Mouse (Mus musculus) lung, postnatal 0 days (tissue): Measurements from ENCODE around the gene Mapre3. TPM values are rescaled to one million over a fixed set of nuclear protein-coding genes. Genes with fewer than 3 reads are reported as not detected.
A peak's percentile ranks its signal among the peaks of the same experiment; 100 is the strongest.

Experiments used
- ATAC-seq: fragments of 200-750 bp; cut with Nextera tagmentation; 2 replicates; pipeline ENCODE4 v1.8.0; 2017; ENCODE audit warnings: moderate library complexity
- DNase-seq: peaks from one replicate; pipeline ENCODE4 v3.0.0-alpha.2; 2016; ENCODE audit warnings: low spot score
- H3K27ac ChIP-seq: fragments of 300-500 bp; sonication (generic); 2 replicates; pipeline ENCODE4 v1.5.1; 2014; ENCODE audit warnings: antibody characterized with exemption, mild to moderate bottlenecking, low read length, mixed read lengths
- H3K27me3 ChIP-seq: fragments of 300-500 bp; sonication (generic); replicated peaks from 2 replicates; pipeline ENCODE4 v1.6.1; 2014; ENCODE audit warnings: low read length, mixed read lengths; ENCODE audit not compliant: insufficient read depth
- H3K36me3 ChIP-seq: fragments of 300-500 bp; sonication (generic); 2 replicates; pipeline ENCODE4 v1.6.1; 2014; ENCODE audit warnings: low read length, mixed read lengths; ENCODE audit not compliant: insufficient read depth
- H3K4me1 ChIP-seq: fragments of 300-500 bp; sonication (generic); 2 replicates; pipeline ENCODE4 v1.6.1; 2014; ENCODE audit warnings: antibody characterized with exemption, low read depth, low read length, mixed read lengths; ENCODE audit not compliant: insufficient read depth
- H3K4me2 ChIP-seq: fragments of 300-500 bp; sonication (generic); replicated peaks from 2 replicates; pipeline ENCODE4 v1.6.1; 2014; ENCODE audit warnings: low read depth, mild to moderate bottlenecking, low read length, moderate library complexity, mixed read lengths
- H3K4me3 ChIP-seq: fragments of 300-500 bp; sonication (generic); 2 replicates; pipeline ENCODE4 v1.5.1; 2014; ENCODE audit warnings: low read depth, low read length
- H3K9ac ChIP-seq: fragments of 300-500 bp; sonication (generic); replicated peaks from 2 replicates; pipeline ENCODE4 v1.6.1; 2014; ENCODE audit warnings: low read depth, mild to moderate bottlenecking
- H3K9me3 ChIP-seq: fragments of 300-500 bp; sonication (generic); 2 replicates; pipeline ENCODE4 v1.6.1; 2016; ENCODE audit warnings: low read length, mixed read lengths
- CTCF ChIP-seq: IDR thresholded peaks from 2 replicates; pipeline ENCODE4 v1.5.1; 2016; ENCODE audit warnings: antibody characterized with exemption, mild to moderate bottlenecking
- EP300 ChIP-seq: IDR thresholded peaks from 2 replicates; pipeline ENCODE4 v1.6.1; 2016; ENCODE audit warnings: antibody characterized with exemption, mild to moderate bottlenecking, control low read depth
- WGBS: fragments of 180-500 bp; shearing (Covaris S2); extraction: QIAGEN DNeasy Blood & Tissue Kit; methylation state at CpG from one replicate; pipeline ENCODE4 v1.1.7; 2014; 5-methylcytosine and 5-hydroxymethylcytosine counted together
- polyA plus RNA-seq: library from polyadenylated mRNA; unstranded; fragments of >200 nt; fragmentation: Nextera tagmentation; extraction: Ambion mirVana; gene quantifications from 2 replicates; pipeline ENCODE4 v1.2.1, GENCODE M21; 2015

Gene Mapre3
- polyA plus RNA-seq, 1 experiment from 2014 or later, result 23.2 TPM

DNA sequence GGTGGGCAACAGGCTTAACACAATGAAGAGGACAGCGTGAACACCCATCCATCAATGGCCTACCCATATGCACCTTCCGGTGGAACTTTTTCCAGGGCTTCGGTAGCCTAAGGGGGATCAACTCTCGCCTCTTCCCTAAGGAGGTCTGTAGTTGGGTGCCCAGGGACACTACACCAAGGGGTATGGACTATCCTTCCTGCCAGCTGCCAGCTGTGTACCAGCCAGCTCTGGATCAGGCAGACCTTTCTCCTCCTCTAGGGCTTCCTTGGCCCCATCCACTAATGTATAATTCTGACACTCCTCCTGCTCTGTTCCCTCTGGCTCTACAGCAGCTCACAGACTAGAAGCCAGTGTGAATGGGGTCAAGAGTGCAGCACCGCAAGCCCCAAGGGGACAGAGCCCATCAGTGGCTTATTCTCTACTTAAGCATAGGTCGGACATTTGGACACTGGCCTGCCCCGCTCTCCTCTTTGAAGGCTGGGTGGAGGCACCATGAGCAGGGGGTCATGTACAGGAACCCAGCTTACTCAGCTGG lies 99.7 kb downstream of the Mapre3 start:
- Histone ChIP-seq H3K27me3 (no peaks in the 10 kb centered on the region), H3K36me3 (peaks cover 8% of the 10 kb centered on the region; the same call in 1 of the 2 replicates), H3K9me3 (no peaks in the 10 kb centered on the region), H3K4me1 (peaks cover 12% of the 10 kb centered on the region; the same call in 1 of the 2 replicates), H3K4me3 (peak overlapping the region; percentile 43), H3K27ac (peak overlapping the region; percentile 82), H3K9ac (peak overlapping the region; percentile 29), H3K4me2 (peak overlapping the region; percentile 54)
- ATAC-seq (no peak), DNase-seq (no peak)
- WGBS, result 20% methylated on average over 7 of the region's 7 CpGs
- TF ChIP-seq EP300, result no peak
- no peak for TF ChIP-seq CTCF

DNA sequence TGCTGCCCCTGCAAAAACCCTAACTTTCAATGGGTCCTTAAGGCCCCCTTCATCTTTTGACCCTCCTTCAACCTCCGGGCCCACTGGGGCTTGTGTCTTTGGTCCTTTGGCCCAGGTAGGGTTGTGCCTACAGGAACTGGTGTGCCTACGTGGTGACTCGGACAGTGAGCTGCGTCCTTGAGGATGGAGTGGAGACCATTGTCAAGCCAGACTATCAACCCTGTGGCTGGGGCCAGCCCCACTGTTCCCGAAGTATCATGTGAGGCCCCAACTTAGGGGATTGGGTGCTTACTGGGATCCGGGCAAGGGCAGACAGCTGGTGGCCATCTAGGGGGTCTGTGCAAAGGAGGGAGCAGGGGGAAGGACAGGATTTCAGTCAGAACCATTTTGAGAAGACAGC lies 100.4 kb downstream of the Mapre3 start:
- Histone ChIP-seq H3K4me3 (peak overlapping the region; percentile 43), H3K27me3 (no peaks in the 10 kb centered on the region), H3K9ac (peak overlapping the region; percentile 29; the same call in 1 of the 2 replicates), H3K4me2 (peak overlapping the region; percentile 54), H3K27ac (peak overlapping the region; percentile 82), H3K4me1 (peaks cover 12% of the 10 kb centered on the region; the same call in 1 of the 2 replicates), H3K9me3 (no peaks in the 10 kb centered on the region), H3K36me3 (peaks cover 11% of the 10 kb centered on the region; the same call in 1 of the 2 replicates)
- TF ChIP-seq EP300, result no peak
- TF ChIP-seq CTCF, result no peak
- 41% methylated on average over 6 of the region's 6 CpGs for WGBS
- ATAC-seq (no peak), DNase-seq (peak; percentile 24)

DNA sequence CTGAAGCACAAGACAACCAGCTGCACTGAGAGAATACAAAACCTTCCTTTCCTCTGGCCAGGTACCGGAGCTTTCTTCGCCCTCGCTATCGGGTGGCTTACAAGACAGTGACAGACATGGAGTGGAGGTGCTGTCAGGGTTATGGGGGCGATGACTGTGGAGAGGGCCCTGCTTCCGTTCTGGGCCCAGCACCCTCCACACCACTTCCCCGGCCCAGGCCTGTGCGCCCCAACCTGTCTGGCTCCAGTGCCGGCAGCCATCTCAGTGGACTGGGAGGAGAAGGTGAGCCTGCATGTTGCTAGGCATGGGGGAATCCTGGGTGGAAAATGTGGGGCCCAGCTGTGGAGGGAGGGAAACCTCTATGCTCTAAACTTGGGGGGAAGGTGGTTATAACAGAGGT lies 101.0 kb downstream of the Mapre3 start:
- Histone ChIP-seq H3K27ac (peak overlapping the region; percentile 82), H3K4me2 (peak overlapping the region; percentile 54), H3K9me3 (no peaks in the 10 kb centered on the region), H3K9ac (peak overlapping the region; percentile 29; the same call in 1 of the 2 replicates), H3K4me3 (peak overlapping the region; percentile 43), H3K36me3 (peaks cover 12% of the 10 kb centered on the region; the same call in 1 of the 2 replicates), H3K4me1 (peaks cover 12% of the 10 kb centered on the region; the same call in 1 of the 2 replicates), H3K27me3 (no peaks in the 10 kb centered on the region)
- TF ChIP-seq CTCF (no peak), EP300 (no peak)
- DNase-seq (peak; percentile 19), ATAC-seq (no peak)
- WGBS, result 31% methylated on average over 9 of the region's 9 CpGs

Other genes starting within 250 kb of the Mapre3 start
- 28.6 and 35.7 TPM in 2 replicates for gene Kcnk3, start 226.5 kb upstream of the Mapre3 start, polyA plus RNA-seq
- 30.1 and 34.5 TPM in 2 replicates for gene Slc35f6, start 166.7 kb upstream of the Mapre3 start, polyA plus RNA-seq
- gene Cenpa, start 147.9 kb upstream of the Mapre3 start, polyA plus RNA-seq, result 24.4 and 25.5 TPM in 2 replicates
- 1.4 and 1.6 TPM in 2 replicates for gene Dpysl5, start 103.1 kb upstream of the Mapre3 start, polyA plus RNA-seq
- gene Tmem214, start 53.4 kb downstream of the Mapre3 start, polyA plus RNA-seq, result 58.2 and 63.8 TPM in 2 replicates
- gene Agbl5, start 74.1 kb downstream of the Mapre3 start, polyA plus RNA-seq, result 9.9 and 10.2 TPM in 2 replicates
- gene Ost4, start 93.1 kb downstream of the Mapre3 start, polyA plus RNA-seq, result 340 and 365 TPM in 2 replicates
- 121 and 135 TPM in 2 replicates for gene Emilin1, start 98.8 kb downstream of the Mapre3 start, polyA plus RNA-seq
- gene Khk, start 106.8 kb downstream of the Mapre3 start, polyA plus RNA-seq, result 43.6 and 48.7 TPM in 2 replicates
- gene Cgref1, start 130.9 kb downstream of the Mapre3 start, polyA plus RNA-seq, result 1.8 and 2.3 TPM in 2 replicates
- gene Preb, start 145.7 kb downstream of the Mapre3 start, polyA plus RNA-seq, result 76.5 and 79.7 TPM in 2 replicates
- 0.44 and 0.49 TPM in 2 replicates for gene Tcf23, start 154.0 kb downstream of the Mapre3 start, polyA plus RNA-seq
- 260 and 289 TPM in 2 replicates for gene Atraid, start 233.7 kb downstream of the Mapre3 start, polyA plus RNA-seq
- gene Slc5a6, start 234.3 kb downstream of the Mapre3 start, polyA plus RNA-seq, result 3.4 and 3.6 TPM in 2 replicates
- gene Cad, start 240.1 kb downstream of the Mapre3 start, polyA plus RNA-seq, result 4.1 and 4.2 TPM in 2 replicates